Mouse (Mus musculus): ENCODE results near the gene Hoxc9.

Gene Hoxc9

DNA sequence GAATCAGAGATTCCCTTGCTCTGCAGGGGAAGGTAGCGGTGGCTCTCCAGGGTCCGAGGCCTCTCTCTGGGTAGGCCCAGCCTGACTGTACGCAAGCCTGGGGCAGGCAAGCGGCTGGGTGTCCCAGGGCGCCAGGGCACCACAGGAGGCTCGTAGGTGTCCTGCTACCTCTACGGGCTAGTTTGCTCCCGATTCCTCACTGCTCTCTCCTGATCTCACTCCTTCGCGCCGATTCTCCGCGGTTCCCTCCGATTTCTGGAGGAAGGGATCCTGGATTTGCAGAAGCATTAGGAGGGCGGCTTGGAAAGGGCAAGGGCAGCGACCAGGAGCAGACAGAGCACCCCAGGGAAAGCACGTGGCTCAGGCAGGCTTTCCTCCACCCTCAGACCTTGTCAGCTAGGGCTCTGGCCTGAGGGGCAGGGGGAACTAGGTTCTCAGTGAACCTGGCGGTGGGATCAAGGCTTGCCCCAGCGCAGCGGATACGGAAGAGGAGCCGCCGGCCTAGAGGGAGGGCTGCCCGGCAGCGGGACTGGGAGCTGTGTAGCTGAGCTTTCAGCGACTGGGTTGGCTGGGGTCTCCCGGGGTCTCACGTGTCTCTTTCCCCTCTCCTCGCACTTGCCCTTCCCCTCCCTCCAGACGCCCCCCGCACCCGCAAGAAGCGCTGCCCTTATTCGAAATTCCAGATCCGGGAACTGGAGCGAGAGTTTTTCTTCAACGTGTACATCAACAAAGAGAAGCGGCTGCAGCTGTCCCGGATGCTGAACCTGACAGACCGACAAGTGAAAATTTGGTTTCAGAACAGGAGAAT lies 20.2 kb upstream of the Hoxc9 start:
- no peak for DNase-seq (ENCODE audit: low spot score in 2 of 2)

- no peak for DNase-seq (ENCODE audit: low spot score in 2 of 2)
These were observed 19.3 kb upstream of the Hoxc9 start for GRCm38 (mm10) chr15:102956906-102957305.

- no peak for DNase-seq (ENCODE audit: low spot score in 2 of 2)
These were observed 16.5 kb upstream of the Hoxc9 start for GRCm38 (mm10) chr15:102959663-102960191.

- no peak for DNase-seq (ENCODE audit: low spot score in 2 of 2)
These were observed 14.5 kb upstream of the Hoxc9 start for GRCm38 (mm10) chr15:102961728-102962127.

GRCm38 (mm10) chr15:102962492-102962891 lies 13.7 kb upstream of the Hoxc9 start:
- no peak for DNase-seq (ENCODE audit: low spot score in 2 of 2)

GRCm38 (mm10) chr15:102963259-102963658 lies 13.0 kb upstream of the Hoxc9 start:
- DNase-seq (ENCODE audit: low spot score in 2 of 2), result no peak

GRCm38 (mm10) chr15:102963671-102964640 lies 12.3 kb upstream of the Hoxc9 start:
- no peak for DNase-seq (ENCODE audit: low spot score in 2 of 2)

DNA sequence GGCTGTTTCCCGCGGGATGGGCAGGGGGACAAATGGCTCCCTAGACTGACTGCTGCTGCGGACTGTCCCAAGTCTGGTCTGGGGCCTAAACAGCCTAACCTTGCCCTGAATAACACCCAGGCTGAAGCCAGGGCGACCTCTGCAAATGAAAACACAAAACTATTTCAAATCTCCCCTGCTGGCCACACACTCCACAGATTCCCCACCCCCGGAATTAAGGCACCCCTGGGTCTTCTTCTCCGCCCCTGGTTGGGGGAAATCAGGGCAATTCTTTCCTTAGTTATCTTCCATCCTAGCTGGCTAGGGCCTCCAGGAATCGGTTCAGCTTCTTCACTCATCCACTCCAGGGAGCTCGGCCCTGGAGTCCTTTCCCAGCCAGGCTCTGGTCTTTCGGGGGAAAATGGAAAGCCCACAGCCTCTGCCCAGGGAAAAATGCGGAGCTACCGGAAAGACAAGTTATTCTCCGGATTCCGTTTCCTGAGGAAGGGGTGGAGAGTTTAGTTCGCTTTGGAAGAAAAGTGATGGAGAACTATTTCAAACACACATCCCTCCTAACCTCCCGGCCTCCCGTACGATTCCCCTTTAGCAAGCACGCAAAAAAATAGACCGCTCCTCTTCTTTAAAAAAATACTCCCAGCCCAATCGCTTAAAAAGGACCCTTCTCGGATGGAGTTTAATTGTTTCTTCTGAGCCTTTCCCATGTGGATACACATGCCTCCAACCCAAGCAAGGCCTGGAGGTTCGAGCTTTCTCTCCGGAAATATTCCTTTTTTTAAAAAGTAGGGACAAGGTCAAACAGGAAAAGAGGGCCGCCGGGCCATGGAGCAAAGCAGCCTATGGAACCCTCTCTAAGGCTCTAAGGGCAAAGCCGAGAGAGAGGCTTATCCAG lies 11.0 kb upstream of the Hoxc9 start:
- DNase-seq (ENCODE audit: low spot score in 2 of 2), result no peak

DNA sequence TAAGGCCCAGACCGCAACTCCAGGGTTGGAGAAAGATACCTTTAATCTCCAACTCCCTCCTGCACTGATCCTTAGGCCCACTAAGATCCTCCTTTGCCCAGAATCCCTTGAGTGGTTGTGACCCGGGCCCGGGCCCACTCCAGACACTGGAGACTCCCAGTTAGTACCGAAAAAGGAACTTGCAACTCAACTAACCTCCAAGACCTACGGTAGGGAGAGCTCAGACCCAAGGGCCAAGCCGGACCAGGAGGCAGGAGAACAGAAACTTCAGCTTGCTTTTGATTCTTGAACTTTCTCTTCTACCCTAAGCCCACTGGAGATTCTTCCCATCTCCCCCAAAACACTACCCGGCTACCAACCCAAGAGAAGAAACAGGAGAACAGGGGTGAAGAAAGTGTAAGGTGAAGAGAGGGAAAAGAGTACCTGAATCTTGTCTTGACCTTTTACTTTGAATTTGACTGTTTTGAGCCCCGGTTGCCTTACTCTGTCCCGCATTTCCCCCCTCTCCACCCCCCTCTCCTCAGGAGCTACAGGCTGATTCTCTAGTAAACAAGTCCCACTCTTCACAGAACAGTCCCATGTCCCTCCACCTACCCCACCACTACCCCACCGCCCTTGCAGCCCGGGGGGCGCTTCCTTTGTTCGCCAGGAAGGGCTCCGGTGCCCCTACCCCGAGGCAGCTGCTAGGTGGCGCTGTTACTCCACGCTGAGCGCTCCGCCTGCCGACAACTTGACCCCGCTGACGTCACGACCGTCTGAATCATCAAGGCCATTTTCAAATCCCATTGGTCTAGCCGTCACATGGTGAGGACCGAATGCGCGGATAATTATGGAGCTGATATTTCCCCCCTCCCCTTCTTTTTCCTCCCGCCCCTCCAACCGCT lies 10.1 kb upstream of the Hoxc9 start:
- DNase-seq (ENCODE audit: low spot score in 2 of 2), result no peak

GRCm38 (mm10) chr15:102966776-102967311 lies 9.4 kb upstream of the Hoxc9 start, which contains the start of gene Hoxc10:
Hoxc10 (plus strand) TSS chr15:102966796.
- no peak for DNase-seq (ENCODE audit: low spot score in 2 of 2)

GRCm38 (mm10) chr15:102967312-102967510 lies 9.0 kb upstream of the Hoxc9 start, which contains the start of gene Hoxc5:
Hoxc5 (plus strand) TSS chr15:102967443.
- DNase-seq (ENCODE audit: low spot score in 2 of 2), result no peak

DNA sequence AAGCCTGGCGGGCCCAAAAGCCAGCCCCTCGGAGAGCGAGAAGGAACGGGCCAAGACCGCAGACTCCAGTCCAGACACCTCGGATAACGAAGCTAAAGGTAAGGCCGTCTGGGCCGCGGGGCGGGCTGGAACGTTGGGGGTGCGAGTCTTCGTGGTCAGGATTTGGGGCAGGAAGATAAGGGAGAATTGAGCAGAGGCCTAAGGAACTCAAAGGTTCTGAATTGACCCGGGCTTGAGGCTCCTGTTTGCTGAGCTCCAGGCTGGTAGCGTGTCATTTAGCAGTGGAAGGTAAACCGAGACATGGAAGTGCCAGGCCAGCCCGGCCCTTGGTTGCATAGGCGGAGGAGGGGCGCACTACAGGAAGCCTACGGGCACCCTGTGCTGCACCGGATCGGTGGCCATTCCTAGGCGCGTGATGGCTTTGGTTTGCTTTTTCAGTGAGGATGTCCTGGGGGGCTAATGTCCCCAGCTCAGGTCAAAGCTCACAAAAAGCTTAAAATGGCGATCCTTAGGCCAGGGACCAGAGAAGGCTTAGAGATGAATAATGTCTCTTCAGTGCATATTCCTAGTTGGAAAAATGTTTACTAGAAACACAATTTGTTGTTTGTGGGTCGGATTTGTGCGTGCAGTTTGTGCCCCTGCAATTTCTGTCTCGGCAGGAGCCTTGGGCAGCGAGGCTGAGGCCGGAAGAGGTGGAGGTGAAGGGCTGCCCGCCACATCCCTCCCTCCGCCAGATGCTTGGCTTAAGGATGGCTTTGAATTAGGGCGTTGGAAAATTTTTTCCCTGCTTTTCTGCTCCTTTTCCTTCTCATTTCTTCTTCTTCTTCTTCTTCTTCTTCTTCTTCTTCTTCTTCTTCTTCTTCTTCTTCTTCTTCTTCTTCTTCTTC lies 8.5 kb upstream of the Hoxc9 start:
- DNase-seq (ENCODE audit: low spot score in 2 of 2), result no peak

GRCm38 (mm10) chr15:102969296-102969695 lies 6.9 kb upstream of the Hoxc9 start:
- DNase-seq (ENCODE audit: low spot score in 2 of 2), result no peak

- no peak for DNase-seq (ENCODE audit: low spot score in 2 of 2)
These were observed 5.5 kb upstream of the Hoxc9 start for GRCm38 (mm10) chr15:102970740-102971139.

- no peak for DNase-seq (ENCODE audit: low spot score in 2 of 2)
These were observed 4.0 kb upstream of the Hoxc9 start for GRCm38 (mm10) chr15:102972254-102972653.

DNA sequence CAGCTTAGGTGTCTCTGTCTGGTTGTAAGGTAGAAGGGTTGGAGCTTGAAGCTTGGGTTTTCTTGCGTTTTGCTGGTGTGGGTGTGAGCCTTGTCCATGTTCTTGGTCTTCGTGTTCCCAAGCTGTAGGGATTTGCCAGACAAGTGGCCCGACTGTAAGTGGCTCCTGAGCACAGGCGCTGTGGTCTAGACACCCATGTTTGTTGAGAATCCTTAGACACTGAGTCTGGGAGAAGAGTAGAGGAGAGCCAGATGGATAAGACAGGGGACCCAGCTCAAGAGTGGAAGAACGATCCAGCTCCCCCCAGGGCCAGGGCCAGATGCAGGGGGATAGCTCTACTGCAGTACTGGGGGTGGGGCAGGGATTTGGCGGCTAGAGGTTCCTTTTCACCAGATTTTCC lies 3.5 kb upstream of the Hoxc9 start:
- DNase-seq (ENCODE audit: low spot score in 2 of 2), result no peak

DNA sequence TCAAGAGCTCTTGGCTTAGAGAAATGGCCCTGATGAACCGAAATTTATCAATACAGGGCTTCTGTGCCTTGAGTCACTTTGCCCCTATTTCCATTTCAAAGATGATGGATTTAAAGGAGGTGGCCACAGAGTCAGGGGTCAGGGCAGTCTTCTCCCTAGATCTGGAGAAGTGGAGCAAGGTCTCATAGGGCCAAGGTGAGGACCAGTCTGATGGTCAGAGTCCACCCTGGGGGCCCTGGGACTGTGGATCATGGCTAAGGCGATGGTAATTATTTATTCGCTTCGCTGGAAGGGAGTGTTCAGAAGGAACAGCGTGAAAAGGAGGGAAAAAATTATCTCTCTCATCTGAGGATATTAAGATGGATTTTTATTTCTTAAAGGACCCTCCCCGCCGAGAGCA lies 1.2 kb upstream of the Hoxc9 start:
- no peak for DNase-seq (ENCODE audit: low spot score in 2 of 2)

GRCm38 (mm10) chr15:102975688-102976111 lies 539 bp upstream of the Hoxc9 start:
- no peak for DNase-seq (ENCODE audit: low spot score in 2 of 2)

Measured in frontal cortex, postnatal 25 days (tissue).